Mouse (Mus musculus): ENCODE measurements around the gene Rsc1a1. TPM values are rescaled to one million over a fixed set of nuclear protein-coding genes. Genes with fewer than 3 reads are reported as not detected.

Gene Rsc1a1
- total RNA-seq, 2 experiments from 2014 or later = 6.0 TPM

DNA sequence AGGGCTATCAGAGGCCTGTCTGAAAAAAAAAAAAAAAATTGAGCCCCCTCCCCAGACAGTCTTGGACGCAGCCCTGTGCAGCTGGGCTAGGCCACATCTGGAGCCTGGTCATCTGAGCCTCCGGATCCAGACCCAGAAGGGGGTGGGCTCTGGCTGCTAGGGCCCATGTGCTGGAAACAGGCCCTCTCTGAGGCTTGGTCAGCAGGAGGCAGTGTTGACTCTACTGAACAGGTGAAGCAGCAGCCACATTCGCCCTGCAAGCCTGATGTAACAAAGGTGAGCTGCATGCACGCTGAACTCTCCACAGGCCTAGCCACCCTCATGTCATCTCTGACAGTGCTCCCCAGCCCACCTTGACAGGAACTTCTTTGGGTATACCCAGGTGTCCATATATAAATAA is 25.7 kb downstream of the Rsc1a1 start:
- DNase-seq = peak; percentile 45
- intact Hi-C loops (cut with DNase I; ENCODE audit: low total_unique reads) = no loop called here

DNA sequence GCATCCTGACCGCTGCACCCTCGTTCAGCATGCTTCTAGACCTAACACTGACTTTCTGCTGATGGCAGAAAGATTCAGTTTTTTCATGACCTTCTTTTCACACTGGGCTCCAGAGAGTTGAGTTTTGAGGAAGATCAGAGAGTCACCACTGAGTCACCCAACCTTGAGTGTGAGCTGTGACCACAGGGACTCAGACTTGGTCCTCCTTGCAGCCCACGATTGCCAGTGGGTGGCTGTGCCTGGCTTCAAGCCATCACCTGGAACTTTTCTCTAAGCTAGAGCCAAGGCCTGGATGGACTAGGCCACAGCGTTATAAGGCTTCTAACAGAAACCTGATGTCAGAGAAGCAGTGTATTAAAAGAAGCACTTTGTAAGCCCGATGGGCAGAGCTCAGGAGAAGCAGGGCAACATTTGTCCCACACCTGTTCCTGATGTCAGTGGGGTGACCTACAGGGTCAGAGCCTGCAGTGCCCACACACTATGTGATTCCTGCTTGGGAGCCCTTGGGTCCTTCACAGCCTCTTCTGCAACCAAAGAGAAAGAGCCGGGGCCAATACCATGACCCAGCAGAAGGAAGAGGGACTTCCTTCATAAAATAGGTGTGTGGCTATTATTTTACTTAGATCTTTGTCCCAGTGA is 26.4 kb downstream of the Rsc1a1 start:
- no peak for DNase-seq
- intact Hi-C loops (cut with DNase I; ENCODE audit: low total_unique reads) = no loop called here

DNA sequence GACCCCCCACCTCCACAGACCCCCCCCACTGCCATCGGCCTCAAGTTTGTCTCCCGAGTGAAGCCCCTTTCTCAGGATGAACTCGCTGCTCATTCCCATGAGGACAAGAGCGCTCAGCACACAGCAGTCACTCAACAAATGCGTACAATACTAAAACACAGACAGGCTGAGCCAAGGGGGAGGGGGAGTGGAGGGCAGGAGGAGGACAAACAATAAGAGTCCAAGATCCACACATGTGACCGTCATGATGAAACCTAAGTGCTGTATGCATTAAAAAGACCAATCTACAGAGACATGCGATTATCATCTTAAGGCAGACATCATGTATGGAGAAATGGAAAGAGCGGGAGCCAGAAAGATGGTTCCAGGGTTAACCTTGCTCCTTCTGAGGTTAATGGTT is 28.5 kb downstream of the Rsc1a1 start:
- no peak for DNase-seq
- intact Hi-C loops (cut with DNase I; ENCODE audit: low total_unique reads) = no loop called here

DNA sequence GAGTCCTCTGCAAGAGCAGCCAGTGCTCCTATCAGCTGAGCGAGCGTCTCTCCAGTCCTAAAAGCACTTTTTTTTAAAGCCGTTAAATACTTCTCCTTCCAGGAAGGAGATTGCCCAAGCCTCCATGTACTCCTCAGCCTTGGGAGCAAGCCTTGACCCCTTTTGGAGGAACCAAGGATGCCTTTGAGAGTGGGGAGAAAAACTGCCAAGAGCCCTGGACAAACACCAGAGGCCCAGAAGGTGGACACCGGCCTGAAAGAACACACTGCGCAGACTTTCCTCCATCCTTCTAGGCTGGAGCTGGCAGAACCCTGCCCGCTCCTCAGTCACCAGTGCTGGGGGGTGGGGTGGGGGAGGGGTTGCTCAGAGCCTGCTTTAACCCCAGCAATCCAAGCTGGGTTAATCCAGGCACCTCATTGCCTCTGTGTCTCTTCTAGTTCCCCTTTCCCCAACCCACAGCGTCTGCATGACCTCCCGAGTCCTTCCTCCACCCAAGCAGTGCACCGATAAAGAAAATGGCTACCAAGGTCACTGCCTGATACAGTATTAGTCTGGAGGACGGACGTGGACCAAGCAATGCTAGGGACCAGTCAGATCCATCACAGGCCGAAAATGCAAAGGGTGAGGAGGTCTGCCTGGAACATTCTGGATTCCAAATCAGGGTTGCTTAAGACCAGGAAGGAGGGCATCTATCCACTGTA is 29.3 kb downstream of the Rsc1a1 start:
- intact Hi-C loops (cut with DNase I; ENCODE audit: low total_unique reads) = no loop called here
- DNase-seq = no peak

GRCm38 (mm10) chr4:141654509-141654908 is 30.9 kb downstream of the Rsc1a1 start:
- intact Hi-C loops (cut with DNase I; ENCODE audit: low total_unique reads) = no loop called here
- no peak for DNase-seq

DNA sequence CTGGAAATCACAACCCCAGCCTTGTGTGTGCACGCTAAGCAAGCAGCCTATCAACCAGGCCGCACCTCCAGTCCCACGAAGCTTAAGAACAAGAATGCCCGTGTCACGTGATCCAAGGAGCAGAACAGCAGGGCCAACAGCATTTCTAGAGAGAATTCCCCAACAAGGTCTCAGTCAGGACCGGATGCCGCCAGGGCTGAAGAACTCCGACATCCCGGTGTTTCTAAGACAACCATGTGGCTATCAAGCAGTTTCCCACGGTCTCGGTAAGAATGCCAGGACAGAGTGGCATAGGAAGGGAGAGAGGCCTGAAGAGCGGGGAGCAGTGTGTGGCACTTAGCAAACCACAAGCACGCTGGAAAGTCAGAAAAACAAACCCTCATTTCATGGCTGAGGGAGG is 31.6 kb downstream of the Rsc1a1 start:
- DNase-seq = no peak
- intact Hi-C loops (cut with DNase I; ENCODE audit: low total_unique reads) = no loop called here

GRCm38 (mm10) chr4:141653044-141653443 is 32.4 kb downstream of the Rsc1a1 start:
- no peak for DNase-seq

GRCm38 (mm10) chr4:141651944-141652343 is 33.5 kb downstream of the Rsc1a1 start:
- no peak for DNase-seq
- intact Hi-C loops (cut with DNase I; ENCODE audit: low total_unique reads) = no loop called here

More at GRCm38 (mm10) chr4:141653044-141653443, 32.4 kb downstream of the Rsc1a1 start:
- intact Hi-C loops (cut with DNase I; ENCODE audit: low total_unique reads) = no loop called here

DNA sequence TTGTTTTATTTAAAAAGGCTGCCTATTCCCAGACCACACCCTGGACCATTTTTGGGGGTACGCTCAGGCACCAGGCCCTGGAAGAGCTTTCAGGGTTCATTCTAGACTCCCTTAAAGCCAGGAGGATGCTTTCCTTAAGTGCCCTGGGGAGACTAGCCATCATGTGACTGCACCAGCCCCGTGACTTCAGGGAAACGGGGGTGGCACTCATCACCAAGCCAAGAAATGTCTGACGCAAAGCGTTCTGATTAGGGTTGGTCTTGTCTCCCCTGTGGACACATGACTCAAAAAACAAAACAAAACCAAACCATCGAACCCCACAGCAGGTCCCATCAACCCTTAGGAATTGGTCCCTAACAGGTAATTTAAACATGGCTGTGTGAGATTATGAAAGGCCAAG is 34.1 kb downstream of the Rsc1a1 start:
- DNase-seq = no peak
- intact Hi-C loops (cut with DNase I; ENCODE audit: low total_unique reads) = no loop called here

DNA sequence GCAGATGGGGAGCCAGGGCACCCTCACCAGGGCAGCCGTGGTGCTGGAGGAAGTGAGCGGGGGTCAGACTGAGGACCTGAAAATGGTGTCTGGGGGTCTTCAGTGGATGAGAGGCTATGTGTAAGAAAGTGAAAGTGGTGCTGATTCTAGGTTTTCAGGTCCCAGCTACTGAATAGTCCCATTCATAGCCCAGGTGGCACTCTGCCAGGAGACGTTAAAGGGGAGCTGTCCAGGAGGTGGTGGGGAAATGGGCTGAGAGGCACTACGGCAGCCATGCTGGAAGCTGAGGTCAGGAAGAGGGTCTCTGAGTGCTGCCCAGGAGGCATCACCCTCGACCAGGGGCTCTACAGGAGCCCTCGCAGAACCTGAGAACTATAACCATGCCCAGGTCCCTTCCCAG is 36.2 kb downstream of the Rsc1a1 start:
- no peak for DNase-seq
- intact Hi-C loops (cut with DNase I; ENCODE audit: low total_unique reads) = no loop called here

- intact Hi-C loops (cut with DNase I; ENCODE audit: low total_unique reads) = no loop called here
- DNase-seq = no peak
Measured at GRCm38 (mm10) chr4:141648262-141648661, 37.1 kb downstream of the Rsc1a1 start.

DNA sequence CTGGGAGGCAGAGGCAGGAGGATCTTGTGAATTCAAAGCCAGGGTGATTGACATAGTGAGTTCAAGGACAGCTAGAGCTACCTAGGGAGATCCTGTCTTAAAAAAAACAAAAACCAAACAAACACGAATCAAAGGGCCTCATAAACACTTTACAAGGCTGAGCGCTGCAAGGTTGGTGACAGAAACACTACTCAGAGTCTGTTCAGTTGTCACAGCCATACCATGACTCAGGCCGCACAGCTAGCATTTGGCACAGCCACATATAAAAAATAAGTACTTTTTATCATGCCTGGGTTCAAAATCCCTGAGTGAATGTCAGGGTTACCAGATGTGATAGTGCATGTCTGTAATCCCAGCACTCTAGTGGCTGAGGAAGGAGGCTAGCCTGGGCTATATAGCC is 38.2 kb downstream of the Rsc1a1 start:
- intact Hi-C loops (cut with DNase I; ENCODE audit: low total_unique reads) = no loop called here
- no peak for DNase-seq

DNA sequence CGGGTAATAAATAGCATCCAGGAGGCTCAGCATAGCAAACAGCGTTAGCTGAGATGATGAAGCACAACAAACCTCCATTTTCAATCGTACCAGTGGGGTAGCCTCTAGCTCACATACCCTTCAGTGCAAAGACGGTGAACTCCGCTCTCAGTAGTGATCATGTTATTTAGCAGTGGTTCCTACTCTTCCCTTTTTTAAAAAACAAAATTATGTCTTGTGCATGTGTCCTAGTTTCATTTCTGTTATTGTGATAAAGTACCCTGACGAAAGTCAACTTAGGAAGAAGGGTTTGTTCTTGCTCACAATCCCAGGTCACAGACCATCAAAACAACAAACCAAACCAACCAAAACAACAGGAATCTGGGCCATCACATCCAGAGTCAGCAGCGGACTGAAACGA is 39.4 kb downstream of the Rsc1a1 start:
- DNase-seq = no peak
- intact Hi-C loops (cut with DNase I; ENCODE audit: low total_unique reads) = no loop called here

DNA sequence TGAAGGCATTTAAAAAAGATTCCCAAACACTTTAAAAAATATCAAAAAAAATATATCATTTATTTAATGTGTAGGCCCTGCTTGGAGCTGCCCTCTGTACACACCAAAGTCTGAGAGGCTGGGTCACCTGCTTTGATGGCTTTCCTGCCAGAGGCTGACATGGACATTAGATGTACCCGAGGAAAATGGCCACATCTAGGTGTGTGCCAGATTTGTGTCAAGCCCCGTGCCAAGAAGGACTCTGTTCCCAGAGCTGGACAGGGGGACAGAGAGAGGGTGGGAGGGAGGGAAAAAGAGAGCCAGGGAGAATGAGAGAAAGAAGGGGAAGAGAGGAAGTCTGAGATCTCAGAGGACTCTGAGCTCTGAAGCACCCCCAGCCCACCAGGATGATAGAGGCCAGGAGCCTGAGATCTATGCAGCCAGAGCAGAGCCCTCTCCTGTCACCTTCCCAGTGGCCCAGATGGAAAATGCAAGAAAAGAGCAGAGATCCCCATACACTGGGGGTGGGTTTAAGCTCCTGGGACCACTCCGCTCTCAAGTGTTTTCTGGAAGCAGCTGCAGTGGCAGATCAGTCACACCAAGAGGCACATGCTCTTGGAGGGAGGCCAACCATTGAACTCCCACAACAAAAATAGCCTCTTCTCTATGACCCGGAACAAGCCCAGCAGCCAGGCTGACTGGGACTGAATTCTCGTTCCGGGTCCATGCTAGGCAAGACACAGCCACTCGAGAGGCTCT is 42.1 kb downstream of the Rsc1a1 start:
- intact Hi-C loops (cut with DNase I; ENCODE audit: low total_unique reads) = no loop called here
- peak; percentile 74 for DNase-seq

- intact Hi-C loops (cut with DNase I; ENCODE audit: low total_unique reads) = no loop called here
Measured at GRCm38 (mm10) chr4:141641961-141642811, 43.2 kb downstream of the Rsc1a1 start.

DNA sequence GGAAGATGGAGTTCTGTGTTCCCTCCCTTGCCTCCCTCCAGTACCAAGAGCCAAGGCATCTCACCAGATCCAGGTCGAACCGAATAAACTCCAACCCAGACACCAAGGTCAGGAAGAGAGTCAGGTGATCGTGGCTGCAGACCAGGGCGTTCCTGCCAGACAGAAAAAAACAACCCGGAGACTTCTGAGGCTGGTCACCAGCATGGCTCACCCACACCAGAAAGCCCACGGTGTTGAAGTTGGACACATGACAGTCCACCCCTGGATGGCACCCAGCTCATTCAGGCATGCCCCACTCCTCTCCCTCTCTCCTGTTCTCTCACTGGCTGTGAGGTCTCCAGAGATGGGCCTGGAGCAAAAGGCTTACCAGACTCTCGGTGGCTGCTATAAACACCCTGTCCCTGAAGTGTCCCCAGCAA is 44.0 kb downstream of the Rsc1a1 start:
- intact Hi-C loops (cut with DNase I; ENCODE audit: low total_unique reads) = no loop called here
- no peak for DNase-seq

More at GRCm38 (mm10) chr4:141641961-141642811, 43.2 kb downstream of the Rsc1a1 start:
- DNase-seq = no peak

GRCm38 (mm10) chr4:141639474-141639873 is 45.9 kb downstream of the Rsc1a1 start:
- DNase-seq = no peak
- intact Hi-C loops (cut with DNase I; ENCODE audit: low total_unique reads) = no loop called here

- DNase-seq = no peak
- intact Hi-C loops (cut with DNase I; ENCODE audit: low total_unique reads) = no loop called here
Measured at GRCm38 (mm10) chr4:141636693-141637092, 48.7 kb downstream of the Rsc1a1 start.

GRCm38 (mm10) chr4:141635991-141636390 is 49.4 kb downstream of the Rsc1a1 start:
- intact Hi-C loops (cut with DNase I; ENCODE audit: low total_unique reads) = no loop called here
- no peak for DNase-seq

Data from gastrocnemius, postnatal 14 days (tissue).